Mouse (Mus musculus) thymus, postnatal 14 days (tissue): Measurements from ENCODE around the gene Ube2z.

Source experiments
- DNase-seq: peaks from one replicate; pipeline ENCODE4 v3.0.0; 2021

Gene Ube2z

GRCm38 (mm10) chr11:96005403-96006271 lies 59.6 kb downstream of the Ube2z start, which contains the start of gene Igf2bp1:
Gene Igf2bp1, minus strand, starts transcription at chr11:96005940.
- DNase-seq, result peak; percentile 17

GRCm38 (mm10) chr11:96004793-96005402 lies 60.3 kb downstream of the Ube2z start:
- peak; percentile 12 for DNase-seq

- no peak for DNase-seq
Measured at GRCm38 (mm10) chr11:96003969-96004792, 61.0 kb downstream of the Ube2z start.

- no peak for DNase-seq
Measured at GRCm38 (mm10) chr11:96003100-96003900, 61.9 kb downstream of the Ube2z start.
